Mouse (Mus musculus) liver, adult 2 months (tissue): ENCODE measurements around the gene Fer. TPM values are rescaled to one million over a fixed set of nuclear protein-coding genes. Genes with fewer than 3 reads are reported as not detected.

ENCODE experiments used
- DNase-seq: peaks from one replicate; pipeline ENCODE4 v3.0.0-alpha.2; 2011; ENCODE audit warnings: low read depth, low spot score; ENCODE audit errors: extremely low read depth
- H3K27ac ChIP-seq: fragments of 200-500 bp; replicated peaks from 2 replicates; pipeline ENCODE4 v1.5.1; 2012; ENCODE audit warnings: low read depth, mild to moderate bottlenecking, control low read depth, inconsistent platforms, low read length; ENCODE audit not compliant: insufficient read depth
- H3K27me3 ChIP-seq: fragments of 200-500 bp; 2 replicates; pipeline ENCODE4 v1.6.1; 2012; ENCODE audit warnings: mild to moderate bottlenecking, moderate library complexity, low read length, inconsistent platforms; ENCODE audit not compliant: control insufficient read depth, insufficient read depth
- H3K36me3 ChIP-seq: fragments of 200-500 bp; 2 replicates; pipeline ENCODE4 v1.6.1; 2012; ENCODE audit warnings: low read length, inconsistent platforms; ENCODE audit not compliant: control insufficient read depth, insufficient read depth
- H3K4me1 ChIP-seq: fragments of 200-500 bp; 2 replicates; pipeline ENCODE4 v1.6.1; 2011; ENCODE audit warnings: low read length; ENCODE audit not compliant: control insufficient read depth, insufficient read depth
- H3K4me3 ChIP-seq: fragments of 200-500 bp; 2 replicates; pipeline ENCODE4 v1.5.1; 2011; ENCODE audit warnings: low read depth, mild to moderate bottlenecking, control low read depth, low read length, moderate library complexity; ENCODE audit not compliant: insufficient read depth
- H3K79me2 ChIP-seq: fragments of 200-500 bp; 2 replicates; pipeline ENCODE4 v1.6.1; 2012; ENCODE audit warnings: inconsistent platforms, mild to moderate bottlenecking, low read length, moderate library complexity; ENCODE audit not compliant: control insufficient read depth, insufficient read depth
- H3K9ac ChIP-seq: fragments of 200-500 bp; 2 replicates; pipeline ENCODE4 v1.6.1; 2012; ENCODE audit warnings: low read depth, mild to moderate bottlenecking, control low read depth, inconsistent platforms, low read length
- CTCF ChIP-seq: fragments of 200-500 bp; IDR thresholded peaks from 2 replicates; pipeline ENCODE4 v1.5.1; 2011; ENCODE audit warnings: low read depth, low read length, control low read depth
- POLR2A ChIP-seq: fragments of 200-500 bp; IDR thresholded peaks from 2 replicates; pipeline ENCODE4 v1.6.1; 2011; ENCODE audit warnings: low read length, control low read depth; ENCODE audit not compliant: insufficient read depth; ENCODE audit errors: extremely low read depth
- WGBS: fragments of 180-500 bp; shearing (Covaris S2); methylation state at CpG from one replicate; pipeline ENCODE4 v1.1.7; 2018; 5-methylcytosine and 5-hydroxymethylcytosine counted together
- polyA plus RNA-seq: library from polyadenylated mRNA; depleted of rRNA; stranded (reverse); fragments of >200 nt; gene quantifications from 2 replicates; pipeline ENCODE4 v1.2.3, GENCODE M21; 2012; rRNA removed
- total RNA-seq: library from RNA; depleted of rRNA; stranded (reverse); fragments of >200 nt; gene quantifications from 2 replicates; pipeline ENCODE4 v1.2.3, GENCODE M21; 2014; rRNA removed

Gene Fer
- total and polyA plus RNA-seq, 2 experiments = 1.3 to 12.0 TPM

DNA sequence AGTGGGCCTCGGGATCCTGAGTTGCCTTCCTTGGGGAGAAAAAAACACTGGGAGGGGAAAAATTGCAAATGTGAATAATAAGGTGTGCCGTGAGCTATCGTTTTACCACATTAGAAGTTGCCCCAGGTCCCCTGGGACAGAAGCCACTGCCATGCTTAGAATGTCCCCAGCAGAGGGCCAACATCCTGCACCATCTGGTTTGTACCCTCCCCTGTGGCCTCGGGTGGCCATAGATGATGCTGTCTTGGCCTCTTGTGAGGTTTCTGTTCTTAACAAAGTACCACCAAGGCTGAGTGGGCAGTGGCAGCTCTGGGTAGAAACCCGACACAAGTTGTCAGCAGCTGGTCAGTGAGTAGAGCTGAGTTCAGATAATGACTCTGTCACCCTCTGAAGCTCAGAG is 307.2 kb downstream of the Fer start:
- H3K4me3 ChIP-seq = no peak overlapping the region
- TF ChIP-seq CTCF = no peak
- TF ChIP-seq POLR2A = no peak
- no peaks in the 10 kb centered on the region for H3K27me3 ChIP-seq
- WGBS = 80% methylated on average over 5 of the region's 5 CpGs
- H3K4me1 ChIP-seq = no peaks in the 10 kb centered on the region
- DNase-seq = no peak
- no peak overlapping the region for H3K9ac ChIP-seq
- H3K27ac ChIP-seq = no peak overlapping the region
- no peaks in the 10 kb centered on the region for H3K79me2 ChIP-seq
- no peaks in the 10 kb centered on the region for H3K36me3 ChIP-seq

- TF ChIP-seq CTCF (no peak), POLR2A (no peak)
- Histone ChIP-seq H3K27ac (no peak overlapping the region), H3K9ac (no peak overlapping the region), H3K36me3 (no peaks in the 10 kb centered on the region), H3K4me1 (no peaks in the 10 kb centered on the region), H3K4me3 (no peak overlapping the region), H3K27me3 (no peaks in the 10 kb centered on the region), H3K79me2 (no peaks in the 10 kb centered on the region)
- no peak for DNase-seq
- 91% methylated on average over 2 of the region's 2 CpGs for WGBS
Observed at GRCm38 (mm10) chr17:64172474-64172873, 309.6 kb downstream of the Fer start.

DNA sequence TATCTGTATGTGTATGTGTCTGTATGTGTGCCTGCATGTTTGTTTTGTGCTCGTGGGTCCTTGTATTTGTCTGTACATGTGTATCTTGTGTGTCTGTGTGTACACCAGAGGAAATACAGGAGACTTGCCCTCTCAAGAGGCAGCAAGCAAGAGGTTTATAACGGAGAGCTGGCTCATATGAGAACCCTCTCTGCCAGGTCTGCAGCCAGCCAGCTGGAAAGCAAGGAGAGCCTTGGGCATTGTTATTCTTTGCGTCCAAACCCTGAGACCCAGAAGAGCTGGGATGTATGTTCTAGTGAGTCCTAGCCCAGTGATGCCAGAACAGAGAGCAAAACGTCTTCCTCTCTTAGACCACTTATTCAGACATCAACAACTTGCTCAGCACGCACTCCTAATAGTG is 317.7 kb downstream of the Fer start:
- H3K27me3 ChIP-seq = no peaks in the 10 kb centered on the region
- WGBS = 76% methylated on average over 5 of the region's 5 CpGs
- no peak overlapping the region for H3K27ac ChIP-seq

DNA sequence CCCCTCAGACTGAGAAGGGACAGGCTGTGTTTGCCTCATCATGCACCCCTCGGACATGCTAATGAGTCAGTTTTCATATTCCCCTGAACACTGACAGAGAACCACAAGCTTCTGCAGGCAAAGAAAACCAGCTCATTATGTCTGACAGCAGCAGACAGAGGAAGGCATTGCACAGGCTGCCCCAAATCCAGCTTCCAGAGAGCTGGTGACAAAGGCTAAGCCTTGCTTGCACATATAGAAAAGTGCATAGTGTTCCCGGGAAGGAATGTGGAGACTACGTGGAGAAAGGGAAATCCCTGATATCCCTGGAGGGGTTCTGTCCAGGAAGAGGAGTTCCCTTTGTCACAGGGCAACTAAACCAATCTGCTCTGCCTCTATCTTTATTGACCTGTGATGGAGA is 318.4 kb downstream of the Fer start:
- no peaks in the 10 kb centered on the region for H3K27me3 ChIP-seq
- H3K4me3 ChIP-seq = no peak overlapping the region
- no peaks in the 10 kb centered on the region for H3K79me2 ChIP-seq
- TF ChIP-seq POLR2A (no peak), CTCF (no peak)
- H3K27ac ChIP-seq = no peak overlapping the region
- no peak for DNase-seq
- 75% methylated on average over 3 of the region's 3 CpGs for WGBS
- H3K9ac ChIP-seq = no peak overlapping the region
- no peaks in the 10 kb centered on the region for H3K4me1 ChIP-seq
- no peaks in the 10 kb centered on the region for H3K36me3 ChIP-seq

More for the DNA sequence above, 317.7 kb downstream of the Fer start:
- no peak overlapping the region for H3K4me3 ChIP-seq
- no peaks in the 10 kb centered on the region for H3K4me1 ChIP-seq
- H3K36me3 ChIP-seq = no peaks in the 10 kb centered on the region
- TF ChIP-seq POLR2A (no peak), CTCF (no peak)
- no peaks in the 10 kb centered on the region for H3K79me2 ChIP-seq
- H3K9ac ChIP-seq = no peak overlapping the region
- no peak for DNase-seq

- no peaks in the 10 kb centered on the region for H3K27me3 ChIP-seq
- H3K4me1 ChIP-seq = no peaks in the 10 kb centered on the region
- H3K9ac ChIP-seq = no peak overlapping the region
- no peak overlapping the region for H3K27ac ChIP-seq
- WGBS = 89% methylated on average over 3 of the region's 3 CpGs
- H3K36me3 ChIP-seq = no peaks in the 10 kb centered on the region
- no peak overlapping the region for H3K4me3 ChIP-seq
- TF ChIP-seq CTCF (no peak), POLR2A (no peak)
- no peak for DNase-seq
- no peaks in the 10 kb centered on the region for H3K79me2 ChIP-seq
Observed at GRCm38 (mm10) chr17:64182599-64182998, 319.7 kb downstream of the Fer start.

DNA sequence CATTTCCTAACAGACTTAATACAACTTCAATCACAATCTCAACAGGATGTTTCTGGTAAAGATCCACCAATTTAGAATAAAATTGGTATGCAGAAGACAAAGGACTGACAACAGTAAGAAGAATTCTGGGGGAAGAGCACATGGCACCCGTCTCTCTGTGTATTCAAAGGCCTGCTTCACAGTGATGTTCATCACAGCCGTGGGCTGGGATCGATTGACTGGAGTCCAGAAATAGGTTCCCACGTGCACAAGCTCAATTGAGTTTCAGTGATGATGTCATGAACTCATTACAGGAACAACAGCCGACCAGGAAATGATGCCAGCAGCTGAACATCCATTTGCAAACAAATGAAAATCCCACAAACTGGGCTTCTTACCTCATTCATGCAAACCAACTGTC is 320.3 kb downstream of the Fer start:
- H3K9ac ChIP-seq = no peak overlapping the region
- H3K4me1 ChIP-seq = no peaks in the 10 kb centered on the region
- H3K36me3 ChIP-seq = no peaks in the 10 kb centered on the region
- no peak for DNase-seq
- WGBS = 64% methylated on average over 5 of the region's 5 CpGs
- no peaks in the 10 kb centered on the region for H3K27me3 ChIP-seq
- no peaks in the 10 kb centered on the region for H3K79me2 ChIP-seq
- no peak overlapping the region for H3K27ac ChIP-seq
- no peak overlapping the region for H3K4me3 ChIP-seq
- TF ChIP-seq POLR2A = no peak
- no peak for TF ChIP-seq CTCF

Other genes with a start within 250 kb of the Fer start
- 0.74 TPM in 1 of 2 replicates, not detected in the other for gene A930002H24Rik, start 729 bp downstream of the Fer start, total RNA-seq
- 0.72 TPM in 1 of 2 replicates, not detected in the other for gene A930002H24Rik, start 729 bp downstream of the Fer start, polyA plus RNA-seq